Mouse (Mus musculus): ENCODE measurements around the gene Gpd1l.

Gene Gpd1l

DNA sequence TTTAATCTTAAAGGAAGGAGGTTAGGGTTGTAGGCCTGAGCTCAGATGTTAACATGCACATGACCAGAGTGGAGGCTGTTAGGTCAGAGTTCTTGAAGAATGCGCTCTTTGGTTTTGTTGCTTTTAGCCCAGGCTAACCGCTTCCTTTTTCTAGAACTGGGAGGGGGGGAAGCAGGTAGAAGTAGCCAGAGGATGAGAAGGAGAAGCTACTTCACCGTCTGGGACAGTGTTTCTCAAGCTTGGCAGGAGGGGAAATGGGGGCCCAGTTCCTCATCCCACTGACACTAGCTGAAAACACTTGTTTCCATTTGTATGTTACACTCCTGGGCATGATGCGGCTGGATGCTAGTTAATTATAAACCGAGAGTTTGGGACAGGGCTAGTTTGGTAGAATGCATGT lies 8.2 kb downstream of the Gpd1l start:
- DNase-seq (ENCODE audit: low spot score) = no peak

GRCm38 (mm10) chr9:114925039-114925438 lies 8.7 kb downstream of the Gpd1l start:
- DNase-seq (ENCODE audit: low spot score) = no peak

GRCm38 (mm10) chr9:114924511-114924910 lies 9.3 kb downstream of the Gpd1l start:
- DNase-seq (ENCODE audit: low spot score) = no peak

GRCm38 (mm10) chr9:114922209-114922608 lies 11.6 kb downstream of the Gpd1l start:
- DNase-seq (ENCODE audit: low spot score) = no peak

GRCm38 (mm10) chr9:114921352-114922081 lies 12.3 kb downstream of the Gpd1l start:
- DNase-seq (ENCODE audit: low spot score) = no peak

GRCm38 (mm10) chr9:114920569-114920968 lies 13.2 kb downstream of the Gpd1l start:
- no peak for DNase-seq (ENCODE audit: low spot score)

DNA sequence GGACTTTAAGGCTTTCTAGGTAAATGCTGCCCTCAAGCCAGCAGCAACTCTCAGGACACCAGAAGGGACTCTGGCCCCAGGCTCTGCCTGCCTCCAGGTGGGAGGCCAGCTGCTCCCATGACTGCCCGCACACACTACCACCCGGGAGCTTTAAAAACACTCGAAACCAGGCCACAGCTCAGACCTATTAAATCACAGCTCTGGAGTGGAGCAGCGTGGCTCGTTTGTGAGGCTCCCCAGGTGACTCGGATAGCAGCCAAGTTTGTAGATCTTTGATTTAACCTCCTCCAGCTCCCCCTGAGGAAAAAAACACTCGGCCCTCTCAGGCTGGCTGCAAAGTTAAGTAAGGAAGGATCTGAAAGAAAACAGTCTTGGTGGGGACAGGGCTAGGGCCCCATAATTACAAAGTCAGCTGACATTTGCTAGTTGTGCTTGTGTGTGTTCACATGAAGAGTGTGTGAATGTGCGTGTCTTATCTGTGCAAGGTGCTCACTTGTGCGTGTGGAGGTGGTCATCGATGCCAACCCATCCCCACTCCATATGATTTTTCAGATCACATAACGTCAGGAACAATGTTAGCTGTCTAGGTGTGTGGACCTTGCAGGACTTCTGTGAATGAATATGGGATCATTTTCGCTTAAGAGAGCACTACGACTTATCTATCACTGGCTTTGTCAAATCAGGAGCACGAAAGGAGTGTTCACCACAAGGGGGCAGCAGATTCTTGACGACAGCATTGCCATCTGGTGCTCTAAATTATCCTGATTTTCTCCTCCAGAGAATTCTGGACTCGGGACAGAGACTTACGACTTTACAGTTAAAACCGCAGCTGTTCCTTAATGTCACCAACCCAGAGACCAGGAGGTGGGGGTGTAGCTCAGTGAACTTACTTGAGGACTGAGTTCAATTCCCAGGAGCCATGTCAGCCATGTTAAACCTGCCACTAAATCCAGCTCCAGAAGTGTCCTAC lies 20.8 kb downstream of the Gpd1l start:
- DNase-seq (ENCODE audit: low spot score) = peak; percentile 54

DNA sequence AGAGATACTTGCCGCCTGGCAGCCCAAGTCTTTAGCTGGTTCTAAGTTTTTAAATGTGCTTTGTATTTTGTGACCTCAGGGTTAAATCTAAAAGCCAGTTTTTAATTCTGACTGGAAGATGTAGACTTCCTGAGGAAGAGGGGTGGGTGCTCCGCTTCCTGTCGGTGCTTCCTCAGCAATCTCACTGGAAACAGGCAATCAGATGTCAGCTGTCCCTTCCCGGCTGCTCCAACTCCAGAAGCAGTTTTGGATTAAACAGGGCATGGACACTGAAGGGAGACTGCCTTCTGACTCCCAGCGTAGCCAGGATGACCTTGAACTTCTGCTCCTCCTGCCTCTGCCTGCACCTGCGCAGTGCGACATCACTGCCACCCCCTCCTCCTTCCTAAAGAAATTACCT lies 26.3 kb downstream of the Gpd1l start:
- DNase-seq (ENCODE audit: low spot score) = no peak

GRCm38 (mm10) chr9:114895919-114896318 lies 37.9 kb downstream of the Gpd1l start:
- no peak for DNase-seq (ENCODE audit: low spot score)

- no peak for DNase-seq (ENCODE audit: low spot score)
Observed at GRCm38 (mm10) chr9:114892974-114893373, 40.8 kb downstream of the Gpd1l start.

DNA sequence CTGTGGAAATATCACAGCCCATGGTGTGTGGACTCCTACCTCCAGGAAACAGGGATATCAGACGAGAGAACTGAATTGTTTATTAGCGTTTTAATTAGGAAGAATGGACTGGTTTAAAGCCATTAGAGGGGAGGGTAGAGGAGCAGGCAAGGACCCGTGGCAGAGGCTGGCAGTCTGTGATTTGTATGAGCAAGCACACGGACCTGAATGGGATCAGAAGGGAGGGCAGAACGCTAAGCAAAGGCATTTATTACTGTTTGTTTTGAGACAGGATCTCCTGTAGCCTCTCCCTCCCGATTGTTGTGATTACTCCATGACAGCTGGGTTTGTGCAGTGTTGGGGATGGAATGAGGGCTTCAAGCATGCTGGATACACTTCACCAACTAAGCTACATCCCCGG lies 43.4 kb downstream of the Gpd1l start:
- no peak for DNase-seq (ENCODE audit: low spot score)

DNA sequence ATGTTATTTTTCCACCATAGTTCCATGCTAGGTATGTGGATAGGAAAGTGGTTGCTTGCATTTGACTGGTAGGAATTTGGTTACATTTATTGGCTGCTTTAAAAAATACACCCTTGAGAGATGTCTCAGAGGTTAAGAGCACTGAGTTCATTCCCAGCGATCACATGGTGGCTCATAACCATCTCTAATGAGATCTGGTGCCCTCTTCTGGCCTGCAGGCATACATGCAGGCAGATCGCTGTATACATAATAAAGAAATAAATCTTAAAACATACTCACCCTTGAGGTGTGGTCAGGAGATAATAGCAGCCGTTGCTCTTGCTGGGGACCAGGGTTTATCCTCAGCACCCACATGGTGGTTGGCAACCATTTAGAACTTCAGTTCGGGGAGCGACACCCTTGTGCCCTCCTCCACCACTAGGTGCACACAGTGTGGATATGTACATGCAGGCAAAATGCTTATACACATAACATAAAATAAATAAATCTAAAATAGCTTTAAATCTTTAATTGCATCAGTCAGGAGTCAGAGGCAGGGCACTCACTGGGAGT lies 44.9 kb downstream of the Gpd1l start:
- no peak for DNase-seq (ENCODE audit: low spot score)

DNA sequence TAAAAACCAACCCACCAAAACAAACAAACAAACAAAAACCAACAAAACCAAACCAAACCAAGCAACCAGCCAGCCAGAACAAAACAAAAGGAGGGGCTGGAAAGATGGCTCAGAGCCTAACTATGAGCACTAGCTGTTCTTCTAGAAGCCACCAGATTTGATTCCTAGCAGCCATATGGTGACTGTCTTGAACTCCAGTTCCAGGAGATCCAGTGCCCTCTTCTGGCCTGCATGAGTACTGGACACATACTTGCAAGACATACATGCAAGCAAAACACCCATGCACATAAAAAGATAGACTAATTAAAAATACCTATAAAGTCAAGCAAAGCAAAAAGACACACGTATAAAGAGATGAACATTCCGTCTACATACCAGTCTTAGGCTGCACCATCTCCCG lies 46.1 kb downstream of the Gpd1l start:
- peak; percentile 2 for DNase-seq (ENCODE audit: low spot score)

DNA sequence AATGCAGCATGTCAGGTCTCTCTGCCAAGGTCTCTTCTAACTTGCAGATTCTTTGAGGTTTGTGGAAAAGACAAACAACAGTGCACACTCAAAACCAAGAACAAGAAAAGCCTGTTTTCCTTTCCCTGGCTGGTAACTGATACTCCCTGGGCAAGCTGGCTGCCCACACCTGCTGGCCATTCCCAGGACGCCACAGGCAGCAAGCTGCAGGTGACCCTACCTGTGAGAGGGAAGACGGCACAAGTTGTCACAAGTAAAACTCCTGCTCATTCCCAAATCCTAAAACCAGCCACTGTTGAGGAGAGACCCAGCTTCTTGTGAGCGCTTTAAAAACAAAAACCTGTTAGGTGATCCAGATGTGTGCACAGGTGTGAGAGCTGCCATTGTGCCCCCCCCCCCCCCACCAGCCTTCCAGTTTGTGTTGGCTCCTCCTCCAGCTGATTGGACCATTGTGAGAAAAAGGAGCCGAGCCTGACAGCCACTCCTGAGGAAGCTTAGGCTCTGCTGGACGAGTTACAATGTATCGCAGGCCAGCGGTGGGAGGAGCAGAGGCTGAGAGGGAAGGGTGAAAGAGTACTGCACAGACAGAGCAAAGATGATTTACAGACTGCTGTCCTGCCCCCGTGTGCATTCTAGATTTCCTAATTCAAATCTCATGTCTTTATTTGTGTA lies 47.7 kb downstream of the Gpd1l start:
- DNase-seq (ENCODE audit: low spot score) = no peak

- no peak for DNase-seq (ENCODE audit: low spot score)
Observed at GRCm38 (mm10) chr9:114885564-114885963, 48.2 kb downstream of the Gpd1l start.

DNA sequence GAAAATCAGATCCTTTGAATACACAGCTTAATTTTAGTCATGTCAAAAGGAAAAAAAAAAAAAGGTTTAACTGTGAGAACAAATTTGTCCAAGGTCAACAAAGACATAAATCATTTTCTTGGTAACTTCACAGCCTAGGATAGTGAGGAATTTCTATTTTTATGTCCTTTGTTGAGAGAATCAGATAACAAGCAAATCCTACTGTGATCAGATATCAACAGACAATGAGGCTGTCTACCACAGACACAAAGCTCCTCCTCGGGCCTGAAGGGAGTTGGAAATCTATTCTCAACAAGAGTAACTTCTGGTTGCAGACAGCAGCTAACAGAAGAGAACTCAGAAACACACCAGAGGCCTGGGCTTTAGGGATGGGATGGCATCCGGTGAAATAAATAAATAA lies 51.8 kb downstream of the Gpd1l start:
- DNase-seq (ENCODE audit: low spot score) = no peak

DNA sequence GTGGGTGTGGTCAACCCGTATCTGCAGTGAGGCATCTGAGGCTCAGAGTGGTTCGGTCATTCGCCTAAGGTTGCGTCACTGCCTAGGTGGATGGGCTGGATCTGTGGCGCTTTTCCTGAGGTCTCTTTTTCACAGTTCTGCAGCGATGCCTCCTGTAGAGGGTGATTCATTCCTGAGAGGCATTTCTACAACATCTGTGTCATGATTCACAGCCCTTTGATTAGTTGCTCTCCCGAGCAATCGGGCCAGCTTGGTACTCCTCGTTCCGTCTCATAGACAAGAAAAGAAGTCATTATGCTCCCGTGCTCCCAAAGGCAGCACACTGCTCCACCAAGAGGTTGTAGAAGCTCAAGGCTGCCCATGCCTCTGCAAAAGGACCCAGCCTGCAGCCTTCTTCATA lies 78.5 kb downstream of the Gpd1l start:
- DNase-seq (ENCODE audit: low spot score) = no peak

DNA sequence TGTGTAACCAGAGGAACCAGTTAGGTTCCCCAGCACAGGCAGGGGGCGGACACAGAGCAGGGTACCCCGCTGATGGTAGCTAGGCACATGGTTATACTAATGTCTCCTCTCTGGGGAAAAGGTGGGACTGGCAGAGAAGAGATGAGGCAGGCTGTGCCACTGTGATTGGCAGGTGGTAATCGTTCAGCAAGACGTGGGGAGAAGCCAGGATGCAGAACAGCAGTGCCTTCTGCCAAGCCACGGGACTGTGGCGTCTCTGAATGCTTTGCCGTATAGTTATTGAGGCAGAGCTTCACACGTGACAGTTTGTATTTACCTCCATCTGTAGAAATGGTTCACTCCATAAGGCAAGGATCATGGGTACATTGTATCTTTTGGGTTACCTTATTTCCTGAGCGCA lies 79.1 kb downstream of the Gpd1l start:
- no peak for DNase-seq (ENCODE audit: low spot score)

GRCm38 (mm10) chr9:114853336-114853735 lies 80.5 kb downstream of the Gpd1l start:
- no peak for DNase-seq (ENCODE audit: low spot score)

DNA sequence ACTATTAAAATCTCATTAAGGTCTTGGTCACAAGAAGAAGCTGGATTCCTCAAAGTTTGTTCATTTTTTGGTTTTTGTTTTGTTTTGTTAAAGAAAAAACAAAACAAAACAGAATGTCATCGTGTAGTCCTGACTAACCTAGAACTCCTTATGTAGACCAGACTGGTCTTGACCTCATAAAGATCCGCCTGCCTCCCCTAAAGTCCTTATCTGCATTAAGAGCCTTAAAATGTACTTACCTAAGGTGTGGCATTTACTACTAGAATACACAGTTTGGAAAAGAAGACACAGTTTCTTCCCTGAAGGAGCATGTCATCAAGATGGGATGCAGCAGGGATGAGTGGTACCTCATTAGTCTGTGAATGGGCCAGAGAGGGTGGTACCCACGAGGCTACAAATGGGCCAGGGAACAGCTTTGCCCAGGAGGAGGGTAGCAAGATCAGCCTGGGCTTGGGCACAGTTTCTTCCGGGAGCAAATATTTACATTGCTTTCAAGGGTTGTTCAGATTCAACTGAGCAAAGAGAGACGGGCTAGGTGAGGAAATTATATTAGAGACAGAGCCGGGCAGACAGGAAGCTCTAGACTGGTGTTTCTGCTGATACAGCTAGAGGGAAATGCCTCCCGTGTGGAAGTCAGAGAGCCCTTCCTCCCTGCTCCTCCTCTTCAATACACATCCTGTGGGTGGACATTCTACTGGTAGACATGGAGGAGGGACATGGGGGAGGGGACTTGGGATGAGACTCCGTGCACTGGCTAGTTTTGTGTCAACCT lies 82.2 kb downstream of the Gpd1l start:
- DNase-seq (ENCODE audit: low spot score) = no peak
